Mouse (Mus musculus) spleen, postnatal 14 days (tissue): ENCODE measurements around the gene Rab11b.

Experiments
- DNase-seq, 2 experiments: peaks; one replicate each; pipeline ENCODE4 v3.0.0; 2021 to 2022; ENCODE audit warnings: low spot score in 2 of 2

The Rab11b gene

GRCm38 (mm10) chr17:33717982-33718381, 42.3 kb downstream of the Rab11b start:
- DNase-seq = no peak

- no peak for DNase-seq
Measured at GRCm38 (mm10) chr17:33717246-33717645, 43.1 kb downstream of the Rab11b start.

DNA sequence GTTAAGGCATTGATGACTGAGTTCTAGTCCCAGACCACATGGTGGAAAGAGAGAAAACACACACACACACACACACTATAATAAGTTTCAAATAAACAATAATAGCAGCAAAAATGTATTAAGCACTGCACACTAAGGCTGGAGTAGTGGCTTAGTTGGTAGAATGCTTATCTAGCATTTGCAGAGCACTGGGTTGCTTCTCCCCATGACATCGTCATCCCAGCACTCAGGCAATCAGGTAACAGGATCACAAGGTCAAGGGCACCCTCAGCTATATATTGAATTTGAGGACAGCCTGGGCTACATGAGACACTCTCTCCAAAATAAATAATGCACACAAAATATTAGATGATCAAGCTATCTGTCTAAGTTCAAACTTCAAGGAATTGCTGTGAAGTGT, 45.6 kb downstream of the Rab11b start:
- no peak for DNase-seq

DNA sequence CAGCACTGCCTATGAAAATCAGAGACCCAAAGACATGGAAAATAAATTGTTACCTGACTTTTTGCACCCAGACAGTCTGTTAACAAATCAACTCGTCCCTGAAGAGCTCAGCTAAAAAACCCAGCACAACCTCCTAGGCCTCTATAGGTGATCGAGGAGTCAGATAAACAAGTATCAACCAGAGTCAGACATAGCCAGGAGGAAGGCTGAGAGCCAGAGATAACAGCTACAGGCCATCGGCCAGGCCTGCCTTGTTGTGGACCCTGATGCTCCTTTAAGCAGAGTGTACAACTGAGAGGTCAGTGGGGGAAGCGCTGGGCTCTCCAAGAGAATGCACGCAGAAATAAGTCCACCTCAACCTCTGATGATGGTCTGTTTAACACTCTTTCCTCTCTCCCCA, 47.1 kb downstream of the Rab11b start:
- DNase-seq = peak; percentile 33 to 41

DNA sequence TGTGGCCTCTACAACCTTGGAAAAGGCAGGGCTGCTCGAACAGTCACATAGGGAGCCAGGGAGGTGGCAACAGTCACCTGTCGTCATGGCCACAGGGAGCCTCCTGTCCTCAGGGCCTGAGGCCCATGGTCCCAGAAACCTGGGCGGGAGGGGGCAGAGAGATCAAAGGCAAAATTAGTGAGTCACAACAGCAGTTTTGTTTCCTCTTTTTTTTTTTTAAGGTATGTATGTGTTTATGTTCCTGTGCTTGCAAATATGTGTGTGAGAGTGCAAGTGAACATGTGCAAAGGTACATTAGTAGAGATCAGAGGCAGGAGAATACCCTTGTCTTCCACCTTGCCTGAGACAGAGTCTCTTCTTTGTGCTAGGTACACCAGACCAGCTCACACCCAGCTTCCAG, 50.5 kb downstream of the Rab11b start:
- DNase-seq = no peak

DNA sequence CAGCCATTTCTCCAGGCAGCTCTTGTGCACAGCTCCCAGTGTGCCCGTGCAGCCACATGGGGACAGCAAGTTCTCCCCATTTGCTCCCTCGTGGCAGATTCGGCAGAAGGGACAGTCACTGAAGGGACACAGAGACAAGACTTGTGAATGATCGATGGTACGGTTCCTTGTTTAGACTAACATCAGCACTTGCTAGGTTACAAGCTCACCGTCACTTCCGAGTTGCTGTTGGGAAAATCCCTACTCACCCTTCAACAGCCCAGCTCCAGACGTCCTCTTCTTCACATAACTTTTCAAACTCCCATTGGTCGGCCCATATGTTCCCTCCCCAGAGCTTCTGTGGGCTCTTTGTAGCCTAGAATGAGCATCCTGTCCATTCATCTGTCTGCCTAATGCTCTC, 57.2 kb downstream of the Rab11b start:
- no peak for DNase-seq

GRCm38 (mm10) chr17:33702178-33702577, 58.2 kb downstream of the Rab11b start:
- no peak for DNase-seq

DNA sequence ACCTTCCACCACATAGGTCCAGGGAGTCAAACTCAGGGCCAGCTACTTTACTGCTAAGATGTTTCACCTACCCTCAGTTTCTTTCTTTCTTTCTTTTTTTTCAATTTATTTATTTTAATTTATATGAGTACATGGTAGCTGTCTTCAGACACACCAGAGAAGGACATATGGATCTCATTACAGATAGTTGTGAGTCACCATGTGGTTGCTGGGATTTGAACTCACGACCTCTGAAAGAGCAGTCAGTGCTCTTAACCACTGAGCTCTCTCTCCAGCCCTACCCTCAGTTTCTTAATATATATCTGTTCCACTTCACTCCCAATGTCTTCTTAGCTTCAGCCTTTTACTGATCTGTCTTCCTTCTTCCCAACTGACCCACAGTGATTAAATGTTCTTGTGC, 64.9 kb downstream of the Rab11b start:
- no peak for DNase-seq
